ENCODE assay signal across 9 mouse cellular contexts in genomic region chr2:37734979-37735806, GRCm38 (mm10). TPM values are rescaled to one million over a fixed set of nuclear protein-coding genes. Genes with fewer than 3 reads are reported as not detected.
DNase-seq lines count a peak whose midpoint lies in the region; ATAC-seq lines count a peak whose summit lies in the region.
"Had no signal": no experiment of that assay in that cellular context is flagged by ENCODE, and none has a peak within 500 bp of the region (broad histone marks: within the 10 kb centered on the region; RNA-seq: fewer than 3 reads in every experiment).

No protein-coding gene starts in this region.

- H3K36me3 ChIP-seq in lung, embryonic 15.5 days: no peaks in the 10 kb centered on the region
- H3K36me3 ChIP-seq in embryonic facial prominence, embryonic 10.5 days (replicated peaks): no peaks in the 10 kb centered on the region

- H3K27ac ChIP-seq in lung, embryonic 15.5 days: no peak overlapping the region
- H3K27ac ChIP-seq in embryonic facial prominence, embryonic 10.5 days (replicated peaks): peak overlapping the region; percentile 57

- peak overlapping the region; percentile 14; the same call in 1 of the 2 replicates for H3K4me3 ChIP-seq in lung, embryonic 15.5 days
- peak overlapping the region; percentile 34 for H3K4me3 ChIP-seq in embryonic facial prominence, embryonic 10.5 days

- H3K27me3 ChIP-seq in lung, embryonic 15.5 days: no peaks in the 10 kb centered on the region
- H3K27me3 ChIP-seq in embryonic facial prominence, embryonic 10.5 days (replicated peaks; ENCODE audit: low read depth, poor library complexity, severe bottlenecking): no peaks in the 10 kb centered on the region

- ATAC-seq in lung, embryonic 15.5 days (ENCODE audit: borderline replicate concordance, extremely low read depth, low FRiP score, low TSS enrichment): peak; percentile 67; the same call in 1 of the 2 replicates
- ATAC-seq in megakaryocyte, adult 5-6 weeks (ENCODE audit: poor library complexity, severe bottlenecking): peak; percentile 40

- 12% methylated on average over 17 of the region's 17 CpGs for WGBS in lung, embryonic 15.5 days
- WGBS in embryonic facial prominence, embryonic 10.5 days: 21% methylated on average over 17 of the region's 17 CpGs

- H3K9ac ChIP-seq in lung, embryonic 15.5 days: no peak overlapping the region; the same call in 1 of the 2 replicates

- H3K4me2 ChIP-seq in lung, embryonic 15.5 days: peak overlapping the region; percentile 47

- no peak for DNase-seq in lung, adult 18-20 months
- peak; percentile 55 for DNase-seq in embryonic facial prominence, embryonic 10.5 days (ENCODE audit: low spot score)
- peak; percentile 18 for DNase-seq in induced T-regulatory cell, adult 2 months (ENCODE audit: low read depth)
- peak; percentile 74 for DNase-seq in testis, postnatal 10 days (ENCODE audit: low spot score)
- no peak for DNase-seq in layer of hippocampus, adult 18-20 months (ENCODE audit: low spot score in 2 of 2)
- DNase-seq in cerebellum, adult 8-10 months: no peak

- H3K4me1 ChIP-seq in lung, embryonic 15.5 days: peaks cover 10% of the 10 kb centered on the region
- peaks cover 12% of the 10 kb centered on the region for H3K4me1 ChIP-seq in embryonic facial prominence, embryonic 10.5 days

- H3K9me3 ChIP-seq in lung, embryonic 15.5 days: no peaks in the 10 kb centered on the region
- no peaks in the 10 kb centered on the region for H3K9me3 ChIP-seq in embryonic facial prominence, embryonic 10.5 days

RNA-seq across cellular contexts. Expression of gene Strbp, which starts 31.5 kb away (rescaled TPM):
- polyA plus RNA-seq in lung, embryonic 15.5 days (2015; fragmentation: Nextera tagmentation; extraction: Ambion mirVana): 28.2 and 31.9 TPM in 2 replicates
- polyA plus RNA-seq in embryonic facial prominence, embryonic 10.5 days (2016; fragmentation: Nextera tagmentation; extraction: Ambion mirVana): 49.2 and 50.4 TPM in 2 replicates
- total RNA-seq in megakaryocyte, adult 5-6 weeks (2015): 13.5 and 19.3 TPM in 2 replicates
- 15.8 and 22.2 TPM in 2 replicates for total RNA-seq in megakaryocyte, adult 5-6 weeks (2017)
- total RNA-seq in layer of hippocampus, adult 18-20 months (2021): 100 to 1,000 TPM; 153 to 168 TPM

RNA-seq across cellular contexts. Expression of gene Crb2, which starts 40.9 kb away (rescaled TPM):
- polyA plus RNA-seq in lung, embryonic 15.5 days (2015; fragmentation: Nextera tagmentation; extraction: Ambion mirVana): 0.96 and 1.3 TPM in 2 replicates
- 7.3 and 11.9 TPM in 2 replicates for polyA plus RNA-seq in embryonic facial prominence, embryonic 10.5 days (2016; fragmentation: Nextera tagmentation; extraction: Ambion mirVana)
- total RNA-seq in megakaryocyte, adult 5-6 weeks (2015): not detected in 2 replicates
- not detected in 2 replicates for total RNA-seq in megakaryocyte, adult 5-6 weeks (2017)
- total RNA-seq in layer of hippocampus, adult 18-20 months (2021): 1 to 10 TPM; 2.8 to 3.1 TPM
- total RNA-seq: neutrophil, adult 5-6 weeks had no signal

Comparison
In these comparisons a context has a peak if more than half of its experiments do, and no peak if none do; other contexts are left out.
1. DNase-seq: peak in embryonic facial prominence, embryonic 10.5 days (single experiment), induced T-regulatory cell, adult 2 months (single experiment) and testis, postnatal 10 days (single experiment); none in lung, adult 18-20 months (0 of 2), layer of hippocampus, adult 18-20 months (0 of 2) and cerebellum, adult 8-10 months (single experiment).
2. RNA of gene Strbp, which starts 31.5 kb away (total RNA-seq): 153 to 168 TPM in layer of hippocampus, adult 18-20 months; 13.5 to 22.2 TPM in megakaryocyte, adult 5-6 weeks; every median in the first group is over 4 times any median in the second.